Mouse (Mus musculus): Measurements from ENCODE around the gene Herc4.
A peak's percentile ranks its signal among the peaks of the same experiment; 100 is the strongest.

Gene Herc4

GRCm38 (mm10) chr10:63243493-63244054 lies at the start of gene Herc4:
Gene Herc4, plus strand, starts transcription at chr10:63243810.
- peak; percentile 98 to 99 for DNase-seq

- no peak for DNase-seq
These were observed 44.6 kb upstream of the Herc4 start for GRCm38 (mm10) chr10:63199008-63199407.

- no peak for DNase-seq
These were observed 42.1 kb upstream of the Herc4 start for GRCm38 (mm10) chr10:63201534-63201933.

DNA sequence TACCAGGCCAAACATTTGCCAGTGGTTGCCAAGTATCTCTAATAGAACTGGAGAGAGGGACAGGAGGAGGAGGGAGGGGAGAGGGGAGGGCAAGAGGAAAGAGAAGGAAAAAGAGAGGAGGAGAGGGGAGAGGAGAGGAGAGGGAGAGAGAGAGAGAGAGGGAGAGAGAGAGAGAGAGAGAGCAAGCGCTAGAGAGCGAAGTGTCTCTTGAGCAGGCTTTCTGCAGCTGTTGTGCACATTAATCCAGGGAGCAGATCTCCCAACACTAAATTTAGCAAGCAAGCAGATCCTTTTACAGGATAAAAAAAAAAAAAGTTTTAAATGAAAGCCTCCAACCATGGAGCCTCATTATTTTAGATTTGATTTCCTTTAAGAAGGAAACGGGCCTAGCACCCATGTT lies 40.6 kb upstream of the Herc4 start:
- no peak for DNase-seq

DNA sequence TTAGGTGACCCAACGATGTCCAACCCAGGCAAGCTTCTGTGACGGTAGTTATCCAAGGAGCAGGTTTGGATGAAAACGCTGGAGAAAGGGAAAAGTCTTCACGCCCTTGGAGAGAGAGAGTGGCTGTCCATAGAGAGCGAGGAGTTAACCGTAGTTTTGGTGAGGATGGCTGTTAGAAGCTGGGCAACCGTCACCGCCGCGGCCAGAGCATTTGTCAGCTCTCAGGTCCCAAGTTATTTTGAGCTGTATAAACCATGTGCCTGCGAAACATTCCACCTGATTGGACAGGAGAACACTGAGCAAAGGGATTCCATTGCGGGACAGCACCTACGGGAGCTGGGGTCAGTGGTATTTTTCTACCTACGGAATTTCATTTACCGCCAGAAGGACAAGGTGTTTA lies 39.9 kb upstream of the Herc4 start, which contains the start of gene Mypn:
Gene Mypn (minus strand): TSS at position 225 of the 400 bp plus-strand sequence.
- no peak for DNase-seq

GRCm38 (mm10) chr10:63208871-63209270 lies 34.7 kb upstream of the Herc4 start:
- DNase-seq, result no peak

DNA sequence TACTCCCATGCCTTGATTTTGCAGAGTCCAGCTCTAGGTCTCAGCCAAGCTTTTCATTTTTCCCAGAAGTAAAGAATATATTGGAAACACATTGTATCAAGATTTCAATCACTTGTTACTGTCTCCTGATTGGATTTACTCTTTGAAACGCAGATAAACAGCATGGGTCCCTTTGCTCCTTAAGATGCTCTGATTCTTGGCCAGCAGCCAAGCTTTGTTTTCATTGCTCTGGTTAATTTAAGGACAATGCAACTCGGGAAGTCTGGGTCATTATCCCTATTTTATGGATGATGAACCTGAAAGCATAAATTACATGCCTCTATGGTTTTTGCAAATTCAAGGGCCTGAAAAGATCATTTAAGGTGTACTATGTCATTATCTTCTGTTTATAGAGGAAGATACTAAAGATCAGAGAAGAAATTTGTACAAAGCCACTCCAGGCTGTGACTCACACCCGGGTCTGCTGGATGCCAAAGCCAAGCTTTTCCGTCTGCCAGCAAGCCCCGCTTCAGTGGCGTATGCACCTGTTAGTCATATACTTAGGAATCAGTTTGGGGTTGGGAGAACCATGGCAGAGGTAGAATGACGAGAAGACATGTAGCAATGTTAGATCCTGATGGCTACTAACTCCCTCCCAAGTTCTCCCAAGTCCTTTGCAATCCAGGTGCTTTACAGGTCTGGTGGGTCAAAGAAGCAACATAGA lies 22.4 kb upstream of the Herc4 start:
- peak in 1 of 2 experiments; percentile 11 for DNase-seq

DNA sequence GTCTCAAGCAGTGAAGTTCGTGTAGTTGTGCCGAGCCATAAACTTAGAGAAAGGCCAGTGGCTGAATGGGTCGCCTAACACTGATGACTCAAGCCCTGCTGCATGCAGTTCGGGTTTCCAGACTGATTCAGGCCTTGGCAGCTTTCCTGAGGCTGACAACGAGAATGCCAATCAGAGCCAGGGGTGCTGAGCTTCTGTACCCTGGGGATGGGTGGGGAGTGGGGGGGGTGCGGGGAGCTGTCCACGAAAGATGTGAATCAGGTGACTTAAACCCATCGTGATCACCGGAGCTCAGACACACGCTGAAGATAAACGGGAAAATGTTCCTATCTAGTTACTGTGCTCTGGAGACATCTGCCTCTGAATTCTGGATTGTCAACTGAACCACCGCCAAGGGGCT lies 19.3 kb upstream of the Herc4 start:
- DNase-seq, result no peak

- no peak for DNase-seq
These were observed 13.3 kb upstream of the Herc4 start for GRCm38 (mm10) chr10:63230266-63230665.

GRCm38 (mm10) chr10:63230854-63231253 lies 12.8 kb upstream of the Herc4 start:
- DNase-seq, result no peak

DNA sequence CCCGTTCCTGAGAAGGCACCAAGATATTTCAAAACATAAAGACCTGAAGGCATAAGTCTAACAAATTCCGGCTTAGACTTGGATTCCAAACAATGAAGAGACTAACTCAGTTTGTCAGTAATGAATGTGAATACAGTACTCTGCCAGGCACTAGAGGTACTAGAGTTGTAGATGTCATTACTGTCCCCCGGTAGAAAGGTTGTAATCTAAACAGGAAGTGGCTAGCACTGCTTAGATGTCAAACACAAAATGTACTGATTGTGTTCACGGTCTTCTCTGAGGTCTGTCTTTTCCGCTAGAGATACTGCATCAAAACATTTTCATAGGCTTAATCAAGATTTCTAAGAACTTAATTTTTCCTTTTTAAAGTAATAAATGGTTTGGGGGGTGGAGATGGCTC lies 12.0 kb upstream of the Herc4 start:
- DNase-seq, result no peak

- no peak for DNase-seq
These were observed 9.5 kb upstream of the Herc4 start for GRCm38 (mm10) chr10:63234133-63234532.

GRCm38 (mm10) chr10:63235889-63236288 lies 7.7 kb upstream of the Herc4 start:
- DNase-seq, result no peak

- DNase-seq, result no peak
These were observed 6.9 kb upstream of the Herc4 start for GRCm38 (mm10) chr10:63236663-63237062.

DNA sequence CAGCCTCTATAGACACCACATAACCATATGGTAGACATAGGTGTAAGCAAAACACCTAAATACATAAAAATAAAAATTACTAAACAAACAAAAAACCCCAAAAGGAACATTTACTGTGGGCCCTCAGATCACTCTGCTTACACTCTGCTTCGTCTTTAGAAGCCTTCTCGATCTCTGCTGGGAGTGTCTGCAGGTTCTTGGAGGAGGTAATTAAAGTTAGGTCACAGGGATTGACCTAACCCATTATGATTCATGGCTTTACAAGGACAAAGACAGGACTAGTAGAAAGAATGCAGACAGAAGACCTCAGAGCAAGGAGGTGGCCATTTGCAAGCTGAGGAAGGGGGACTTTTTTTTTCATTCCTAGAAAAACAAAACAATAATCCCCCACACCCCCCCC lies 6.4 kb upstream of the Herc4 start:
- no peak for DNase-seq

GRCm38 (mm10) chr10:63238090-63238489 lies 5.5 kb upstream of the Herc4 start:
- DNase-seq, result no peak

DNA sequence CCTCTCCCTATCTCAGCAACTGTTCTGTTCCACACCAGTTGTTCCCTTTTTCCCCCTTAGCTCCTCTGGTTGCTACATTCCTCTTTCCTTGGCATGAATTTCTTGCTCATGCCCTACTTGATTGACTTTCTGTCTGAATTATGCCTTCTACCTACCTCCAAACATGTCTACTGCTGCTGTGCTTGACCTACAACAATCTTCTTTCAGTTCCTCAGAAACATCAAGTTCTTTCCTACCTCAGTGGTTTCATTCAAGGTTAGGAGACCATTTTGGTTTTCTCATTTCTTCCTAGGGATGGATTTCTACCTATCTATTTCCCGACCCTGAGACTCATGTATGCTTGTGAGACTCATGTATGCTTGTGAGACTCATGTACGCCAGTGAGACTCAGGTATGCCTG lies 3.8 kb upstream of the Herc4 start:
- no peak for DNase-seq

DNA sequence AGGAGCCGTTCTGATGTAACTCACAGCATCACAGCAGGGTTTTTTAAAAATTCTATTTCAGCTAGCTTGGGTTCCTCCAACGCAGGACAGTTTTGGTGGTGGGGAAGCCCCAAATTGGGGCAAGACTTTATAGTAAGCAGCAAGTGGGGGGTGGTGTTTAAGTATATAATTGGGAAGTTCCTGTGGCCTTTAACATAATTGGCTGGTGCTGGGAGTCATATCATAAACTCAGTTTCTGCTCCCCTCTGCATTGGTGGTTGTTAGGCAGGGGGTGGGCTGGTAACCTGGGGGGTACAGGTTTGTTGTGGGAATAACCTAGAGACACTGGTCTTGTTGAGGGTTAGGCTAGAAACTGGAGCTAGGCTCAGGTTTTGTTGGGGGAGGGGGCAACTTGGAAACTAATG lies 2.7 kb upstream of the Herc4 start:
- no peak for DNase-seq

DNA sequence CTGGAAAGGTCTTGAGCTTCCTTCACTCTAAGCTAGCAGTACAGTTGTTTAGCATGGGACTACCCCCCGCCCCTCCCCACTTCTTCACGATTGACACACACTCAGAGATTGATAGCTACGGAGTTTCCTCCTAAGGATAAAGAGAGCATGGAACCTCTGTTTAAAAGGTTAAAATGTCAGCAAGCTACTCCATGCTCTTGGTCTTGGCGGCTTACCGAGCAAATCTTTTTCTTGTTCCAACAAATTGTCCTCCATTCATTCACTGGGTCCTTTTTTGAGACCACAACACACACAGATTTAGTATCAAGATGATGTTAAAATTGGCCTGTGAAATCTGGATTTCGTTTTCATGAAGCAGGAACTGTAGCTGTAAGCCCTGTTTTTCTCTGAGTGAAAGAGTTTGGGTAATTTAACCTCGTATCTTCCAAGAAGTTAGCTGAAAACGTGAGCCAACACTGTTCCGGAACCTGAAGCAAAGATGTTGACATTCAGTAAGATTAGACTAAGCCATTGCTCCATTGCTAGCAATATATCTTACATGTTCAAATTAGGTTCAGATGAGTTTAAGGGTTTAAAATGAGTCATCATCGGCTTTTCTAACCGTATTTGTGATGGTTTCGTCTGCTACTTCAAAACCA lies 693 bp upstream of the Herc4 start:
- peak; percentile 7 to 20 for DNase-seq

DNA sequence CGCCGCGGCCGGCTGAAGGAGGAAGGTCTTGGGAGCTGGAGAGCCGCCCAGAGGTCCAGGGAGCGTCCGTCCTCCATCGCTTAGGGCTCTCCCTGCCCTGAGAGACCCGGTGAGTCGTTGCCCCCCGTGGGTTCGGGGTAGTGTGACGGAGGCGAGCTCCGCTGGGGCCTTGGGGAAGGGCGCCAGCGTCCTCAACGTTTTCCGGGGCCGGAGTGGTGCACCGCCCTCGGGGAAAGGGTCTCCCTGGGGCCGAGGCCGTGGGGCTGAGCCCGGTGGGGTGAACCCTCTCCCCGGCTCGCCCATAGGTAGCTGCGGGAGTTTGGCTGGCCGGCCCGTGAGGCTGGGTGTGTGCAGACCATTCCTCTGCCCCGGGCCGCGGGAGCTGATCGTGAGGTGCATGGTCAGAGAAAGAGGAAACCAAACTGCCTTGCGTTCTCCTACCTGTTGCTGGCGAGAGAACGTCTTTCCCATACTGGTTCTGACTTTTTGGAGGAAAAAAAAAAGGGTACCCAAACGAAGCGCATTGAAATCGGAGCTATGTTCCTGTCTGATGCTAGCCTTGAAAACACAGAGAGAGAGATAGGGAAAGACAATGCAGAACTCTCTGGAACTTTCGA lies 553 bp downstream of the Herc4 start:
- no peak for DNase-seq

DNA sequence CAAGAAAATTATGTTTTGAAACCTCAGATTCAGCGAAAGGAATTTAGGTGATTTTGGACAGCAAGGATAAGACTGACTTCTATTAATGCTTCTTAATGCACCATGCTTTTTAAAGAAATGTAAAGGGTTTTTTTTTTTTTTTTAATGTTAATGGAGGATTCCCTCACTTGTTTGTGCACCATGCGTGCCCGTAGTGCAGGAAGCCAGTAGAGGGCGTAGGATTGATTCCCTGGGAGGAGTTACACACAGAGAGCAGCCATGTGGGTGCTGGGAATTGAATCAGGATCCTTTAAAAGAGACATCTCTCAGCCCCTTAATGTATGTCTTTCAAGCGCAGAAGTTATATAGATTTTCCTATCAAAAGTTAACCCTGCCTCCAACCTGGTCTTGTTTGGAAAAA lies 1.1 kb downstream of the Herc4 start:
- DNase-seq, result peak in 1 of 2 experiments; percentile 31

- no peak for DNase-seq
These were observed 2.2 kb downstream of the Herc4 start for GRCm38 (mm10) chr10:63245846-63246245.

DNA sequence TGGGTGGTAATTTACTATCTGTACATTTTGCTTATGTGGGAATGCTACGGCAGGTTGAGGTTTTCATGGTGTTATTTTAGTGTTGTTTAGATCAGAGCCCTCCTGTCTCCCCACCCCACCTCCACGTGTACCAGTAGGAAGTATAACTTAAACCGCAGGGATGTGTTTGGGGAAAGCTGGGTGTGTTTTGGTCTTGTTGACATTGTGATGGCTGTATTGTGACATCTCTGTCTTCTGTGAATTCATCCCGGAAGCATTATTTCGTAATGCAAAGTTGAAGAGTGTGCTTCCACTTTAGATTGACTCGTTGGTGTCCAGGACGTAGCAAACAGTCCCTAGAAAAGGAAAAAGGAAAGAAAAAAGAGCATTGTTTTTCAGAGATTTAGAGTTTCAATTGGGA lies 3.8 kb downstream of the Herc4 start:
- no peak for DNase-seq

GRCm38 (mm10) chr10:63248421-63248820 lies 4.8 kb downstream of the Herc4 start:
- no peak for DNase-seq

All from cerebellum, postnatal 14 days (tissue).